In genomic region chr4:128728431-128728851, GRCm38 (mm10) we compare ENCODE assay signal across 8 mouse cellular contexts. TPM values are rescaled to one million over a fixed set of nuclear protein-coding genes. Genes with fewer than 3 reads are reported as not detected.
A peak's percentile ranks its signal among the peaks of the same experiment; 100 is the strongest.
DNase-seq lines count a peak whose midpoint lies in the region; ATAC-seq and TF ChIP-seq lines count a peak whose summit lies in the region.

No protein-coding gene starts in this region.

- H3K27me3 ChIP-seq in heart, embryonic 13.5 days (replicated peaks), result no peaks in the 10 kb centered on the region
- no peaks in the 10 kb centered on the region for H3K27me3 ChIP-seq in ES-Bruce4 (ENCODE audit: control insufficient read depth, insufficient read depth, low read length, poor library complexity, severe bottlenecking)
- no peaks in the 10 kb centered on the region for H3K27me3 ChIP-seq in forebrain, embryonic 12.5 days
- no peaks in the 10 kb centered on the region for H3K27me3 ChIP-seq in liver, embryonic 14.5 days (ENCODE audit: control insufficient read depth, insufficient read depth, low read length)

- TF ChIP-seq POLR2A in ES-Bruce4 (IDR thresholded peaks at IDR 0.05; ENCODE audit: insufficient read depth, low read length), result no peak

- TF ChIP-seq EP300 in ES-Bruce4 (IDR thresholded peaks at IDR 0.05; ENCODE audit: insufficient read depth, low read depth, low read length), result no peak
- TF ChIP-seq EP300 in liver, embryonic 14.5 days (IDR thresholded peaks at IDR 0.05; ENCODE audit: low read depth), result no peak

- no peak for DNase-seq in heart, adult 11 months
- DNase-seq in liver, embryonic 14.5 days (ENCODE audit: low read depth in 3 of 3, low spot score in 3 of 3), result no peak
- DNase-seq in adrenal gland, postnatal 25 days, result no peak
- no peak for DNase-seq in ovary, postnatal 36 days (ENCODE audit: low spot score)
- DNase-seq in urinary bladder, postnatal 10 days (ENCODE audit: low spot score), result no peak

- peak overlapping the region; percentile 95 for H3K4me2 ChIP-seq in heart, embryonic 13.5 days
- H3K4me2 ChIP-seq in forebrain, embryonic 12.5 days, result peak overlapping the region; percentile 98
- H3K4me2 ChIP-seq in liver, embryonic 14.5 days (ENCODE audit: low read depth), result peak overlapping the region; percentile 88

- TF ChIP-seq CTCF in ES-Bruce4 (IDR thresholded peaks at IDR 0.05; ENCODE audit: low read depth, low read length), result no peak
- no peak for TF ChIP-seq CTCF in liver, embryonic 14.5 days (IDR thresholded peaks at IDR 0.05; ENCODE audit: low read depth)

- peaks cover 14% of the 10 kb centered on the region for H3K36me3 ChIP-seq in heart, embryonic 13.5 days
- no peaks in the 10 kb centered on the region for H3K36me3 ChIP-seq in ES-Bruce4 (ENCODE audit: control insufficient read depth, insufficient read depth, low read length, poor library complexity, severe bottlenecking)
- H3K36me3 ChIP-seq in forebrain, embryonic 12.5 days (replicated peaks), result peaks cover 12% of the 10 kb centered on the region
- peaks cover 2% of the 10 kb centered on the region for H3K36me3 ChIP-seq in liver, embryonic 14.5 days (replicated peaks; ENCODE audit: control insufficient read depth, insufficient read depth, low read depth)

- peaks cover 68% of the 10 kb centered on the region for H3K4me1 ChIP-seq in heart, embryonic 13.5 days
- no peaks in the 10 kb centered on the region for H3K4me1 ChIP-seq in ES-Bruce4 (ENCODE audit: control insufficient read depth, insufficient read depth, low read length)
- H3K4me1 ChIP-seq in forebrain, embryonic 12.5 days, result peaks cover 71% of the 10 kb centered on the region
- H3K4me1 ChIP-seq in liver, embryonic 14.5 days (replicated peaks; ENCODE audit: control insufficient read depth in 2 of 2, insufficient read depth in 2 of 2, low read length in 1 of 2), result peaks cover 20 to 31% of the 10 kb centered on the region in 2 experiments

- H3K9ac ChIP-seq in heart, embryonic 13.5 days, result peak overlapping the region; percentile 100
- peak overlapping the region; percentile 94 for H3K9ac ChIP-seq in ES-Bruce4 (ENCODE audit: low read depth, poor library complexity, severe bottlenecking)
- H3K9ac ChIP-seq in forebrain, embryonic 12.5 days, result peak overlapping the region; percentile 100
- H3K9ac ChIP-seq in liver, embryonic 14.5 days (replicated peaks), result peak overlapping the region; percentile 93

- no peaks in the 10 kb centered on the region for H3K9me3 ChIP-seq in heart, embryonic 13.5 days
- H3K9me3 ChIP-seq in ES-Bruce4 (replicated peaks; ENCODE audit: control insufficient read depth, insufficient read depth, low read length, poor library complexity, severe bottlenecking), result no peaks in the 10 kb centered on the region
- no peaks in the 10 kb centered on the region for H3K9me3 ChIP-seq in forebrain, embryonic 12.5 days
- no peaks in the 10 kb centered on the region for H3K9me3 ChIP-seq in liver, embryonic 14.5 days (ENCODE audit: control insufficient read depth, low read length)

- no peak for ATAC-seq in heart, embryonic 13.5 days (ENCODE audit: extremely low read depth, insufficient number of reproducible peaks, low FRiP score, low TSS enrichment)
- no peak for ATAC-seq in forebrain, embryonic 12.5 days (ENCODE audit: low FRiP score)
- no peak for ATAC-seq in liver, embryonic 14.5 days (ENCODE audit: insufficient read depth)

- H3K4me3 ChIP-seq in heart, embryonic 13.5 days, result peak overlapping the region; percentile 96
- peak overlapping the region; percentile 79 for H3K4me3 ChIP-seq in ES-Bruce4 (ENCODE audit: low read depth, low read length)
- peak overlapping the region; percentile 99 for H3K4me3 ChIP-seq in forebrain, embryonic 12.5 days (replicated peaks)
- H3K4me3 ChIP-seq in liver, embryonic 14.5 days (ENCODE audit: insufficient read depth in 1 of 2, low read depth in 2 of 2, low read length in 2 of 2), result peak overlapping the region; percentile 86 to 87

- 1% methylated on average over 5 of the region's 5 CpGs for WGBS in heart, embryonic 13.5 days
- WGBS in forebrain, embryonic 12.5 days, result under 1% methylated on average over 5 of the region's 5 CpGs
- WGBS in liver, embryonic 14.5 days (ENCODE audit: insufficient replicate concordance), result 2% methylated on average over 5 of the region's 5 CpGs

- H3K27ac ChIP-seq in heart, embryonic 13.5 days (replicated peaks), result peak overlapping the region; percentile 94
- no peak overlapping the region for H3K27ac ChIP-seq in ES-Bruce4 (ENCODE audit: insufficient read depth, low read length)
- H3K27ac ChIP-seq in forebrain, embryonic 12.5 days, result peak overlapping the region; percentile 96
- H3K27ac ChIP-seq in liver, embryonic 14.5 days, result peak overlapping the region; percentile 73

RNA-seq across cellular contexts. Expression of gene A3galt2, which starts 26.7 kb away (rescaled TPM):
- 0.09 TPM in 2 replicates for polyA plus RNA-seq in heart, embryonic 13.5 days (2015; fragmentation: Nextera tagmentation; extraction: Ambion mirVana)
- polyA plus RNA-seq in ES-Bruce4 (2011; ENCODE audit: insufficient read depth, insufficient read length, low read depth, missing spikeins), result not detected in 2 replicates
- polyA plus RNA-seq in forebrain, embryonic 12.5 days (2016; fragmentation: Nextera tagmentation; extraction: Ambion mirVana), result 0.38 and 0.57 TPM in 2 replicates
- 0.06 and 0.09 TPM in 2 replicates for polyA plus RNA-seq in liver, embryonic 14.5 days (2012; rRNA removed)
- 0.04 TPM in 1 of 2 replicates, not detected in the other for polyA plus RNA-seq in liver, embryonic 14.5 days (2014; fragmentation: Nextera tagmentation; extraction: Ambion mirVana)
- 0.27 TPM in 1 of 2 replicates, not detected in the other for total RNA-seq in adrenal gland, postnatal 25 days (2021)
